Mouse (Mus musculus) left cerebral cortex, postnatal 10 days (tissue): ENCODE data around the gene Cic. TPM values are rescaled to one million over a fixed set of nuclear protein-coding genes. Genes with fewer than 3 reads are reported as not detected.
A peak's percentile ranks its signal among the peaks of the same experiment; 100 is the strongest.

ENCODE experiments used
- DNase-seq, 2 experiments: peaks; one replicate each; pipeline ENCODE4 v3.0.0; 2021 to 2022; ENCODE audit warnings: low spot score in 2 of 2, mixed read lengths in 1 of 2; ENCODE audit errors: extremely low spot score in 1 of 2
- intact Hi-C: fragments of 180-260 bp; cut with DNase I; formaldehyde crosslinking; loops from one replicate; pipeline ENCODE4 v1.15.1; 2025
- total RNA-seq, 2 experiments: library from RNA; stranded (reverse); gene quantifications; 2 replicates each; pipeline ENCODE4 v1.2.3; 2021

Cic gene
- total RNA-seq, 2 experiments from 2014 or later, result 244 to 271 TPM

GRCm38 (mm10) chr7:25278341-25279075 is 11.0 kb downstream of the Cic start:
- intact Hi-C loops, result no loop called here
- DNase-seq, result peak; percentile 87 to 89

- DNase-seq, result peak; percentile 89 to 95
- intact Hi-C loops, result no loop called here
These were observed 11.8 kb downstream of the Cic start for GRCm38 (mm10) chr7:25279076-25279860.

- intact Hi-C loops, result loop anchor here (2.0 to 5.0 kb wide), 2 partner anchors 35 to 37 kb away; partner anchors contain the start of gene Megf8
- DNase-seq, result peak in 1 of 2 experiments; percentile 82
These were observed 12.6 kb downstream of the Cic start for GRCm38 (mm10) chr7:25279861-25280791.

- intact Hi-C loops, result loop anchor here (2.0 to 5.0 kb wide), 2 partner anchors 36 kb away; partner anchors contain the start of gene Megf8
- DNase-seq, result no peak
These were observed 13.7 kb downstream of the Cic start for GRCm38 (mm10) chr7:25281166-25281733.

GRCm38 (mm10) chr7:25281734-25282601 is 14.5 kb downstream of the Cic start:
- intact Hi-C loops, result loop anchor here (2.0 to 5.0 kb wide), 2 partner anchors 35 to 37 kb away; partner anchors contain the start of gene Megf8

GRCm38 (mm10) chr7:25282731-25283211 is 15.3 kb downstream of the Cic start:
- intact Hi-C loops, result loop anchor here (5.0 kb wide), 1 partner anchor 35 kb away; the partner anchor contains the start of gene Megf8
- peak in 1 of 2 experiments; percentile 70 for DNase-seq

More at GRCm38 (mm10) chr7:25281734-25282601, 14.5 kb downstream of the Cic start:
- DNase-seq, result peak; percentile 94 to 99

GRCm38 (mm10) chr7:25283637-25284036 is 16.1 kb downstream of the Cic start:
- intact Hi-C loops, result loop anchor here (5.0 kb wide), 1 partner anchor 34 kb away; the partner anchor contains the start of gene Megf8
- DNase-seq, result no peak

- DNase-seq, result no peak
- intact Hi-C loops, result loop anchor here (5.0 kb wide), 1 partner anchor 33 kb away; the partner anchor contains the start of gene Megf8
These were observed 16.7 kb downstream of the Cic start for GRCm38 (mm10) chr7:25284171-25284570.

GRCm38 (mm10) chr7:25284766-25285165 is 17.3 kb downstream of the Cic start:
- no peak for DNase-seq
- intact Hi-C loops, result loop anchor here (5.0 kb wide), 1 partner anchor 33 kb away; the partner anchor contains the start of gene Megf8

- intact Hi-C loops, result no loop called here
- no peak for DNase-seq
These were observed 18.2 kb downstream of the Cic start for GRCm38 (mm10) chr7:25285511-25286238.

GRCm38 (mm10) chr7:25286989-25287388 is 19.5 kb downstream of the Cic start:
- DNase-seq, result no peak
- intact Hi-C loops, result no loop called here

- intact Hi-C loops, result no loop called here
- peak in 1 of 2 experiments; percentile 20 for DNase-seq
These were observed 20.5 kb downstream of the Cic start for GRCm38 (mm10) chr7:25288011-25288410.

GRCm38 (mm10) chr7:25288721-25289120 is 21.2 kb downstream of the Cic start:
- DNase-seq, result no peak
- intact Hi-C loops, result no loop called here

GRCm38 (mm10) chr7:25289925-25290324 is 22.4 kb downstream of the Cic start:
- intact Hi-C loops, result no loop called here
- no peak for DNase-seq

- intact Hi-C loops, result no loop called here
- no peak for DNase-seq
These were observed 23.0 kb downstream of the Cic start for GRCm38 (mm10) chr7:25290463-25290862.

GRCm38 (mm10) chr7:25290911-25291310 is 23.4 kb downstream of the Cic start:
- peak in 1 of 2 experiments; percentile 78 for DNase-seq
- intact Hi-C loops, result no loop called here
